Mouse (Mus musculus): ENCODE measurements at regions not wholly inside any gene's neighbourhood (a gene's known extent, or its start where the extent isn't known, plus 50 kb on each side); places are given as distances from the start of the nearest gene placed in this dataset.

DNA sequence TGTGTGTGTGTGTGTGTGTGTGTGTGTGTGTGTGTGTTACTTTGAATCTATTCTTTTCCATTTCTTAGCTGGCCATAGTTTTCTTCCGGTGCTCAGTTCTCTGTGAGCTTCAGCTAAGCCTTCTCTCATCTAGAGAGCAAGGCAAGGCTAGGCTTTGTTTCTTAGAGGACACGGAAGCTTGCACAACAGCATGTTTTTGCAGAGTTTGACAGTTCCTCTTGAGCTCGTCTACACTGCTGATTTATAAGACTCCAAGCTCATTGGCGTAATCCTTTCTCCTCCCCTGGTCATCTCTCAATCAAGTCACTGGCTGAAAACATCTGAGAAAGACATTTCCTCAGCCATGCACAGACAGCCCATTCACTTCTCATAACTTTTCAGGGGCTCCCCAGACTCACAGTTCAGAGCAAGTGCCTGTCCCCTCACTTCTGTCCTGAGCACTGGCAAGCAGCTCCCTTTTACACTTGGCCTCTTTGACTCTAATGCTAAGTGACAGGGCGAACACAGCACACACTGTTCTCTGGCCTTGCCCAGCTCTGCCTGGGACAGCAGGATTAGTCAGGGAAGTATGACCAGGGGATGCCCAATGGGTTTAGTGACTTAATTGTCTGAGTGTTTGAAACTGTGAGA lies 362.3 kb upstream of the Npvf start:
- DNase-seq = no peak

DNA sequence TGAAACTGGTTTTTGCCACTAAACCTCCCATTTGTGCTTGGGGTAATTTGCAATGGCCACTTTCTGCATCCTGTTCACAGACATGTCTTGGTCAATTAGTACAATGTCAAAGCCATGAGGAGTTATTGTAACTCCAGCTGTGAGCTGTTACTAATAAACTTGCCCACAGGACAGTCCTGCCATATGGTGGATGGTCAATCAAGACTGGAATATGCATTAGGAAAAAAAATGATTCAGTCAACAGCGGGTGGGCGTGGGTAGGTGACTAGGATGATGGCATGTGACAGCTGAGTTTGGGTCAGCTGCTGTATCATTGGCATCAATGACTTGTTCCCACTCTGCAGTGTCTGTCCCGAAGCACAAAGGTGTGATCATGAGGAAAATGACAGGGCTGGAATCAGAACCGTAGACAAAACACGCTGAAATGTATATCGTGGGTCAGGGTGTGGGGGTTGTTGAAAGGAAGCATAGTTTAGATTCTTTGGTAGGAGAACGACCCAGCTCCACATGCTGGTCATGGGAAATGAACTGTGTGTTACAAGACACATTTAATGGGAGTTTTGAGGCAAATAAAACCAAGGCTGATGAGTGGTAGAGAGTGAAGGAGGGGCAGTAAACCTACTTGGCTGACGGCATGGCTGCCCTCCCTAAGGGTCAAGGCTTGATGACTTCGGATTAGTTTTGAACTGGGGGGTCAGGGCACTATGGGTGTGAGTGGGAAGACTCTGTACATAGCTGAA lies 363.2 kb upstream of the Npvf start:
- DNase-seq = no peak

DNA sequence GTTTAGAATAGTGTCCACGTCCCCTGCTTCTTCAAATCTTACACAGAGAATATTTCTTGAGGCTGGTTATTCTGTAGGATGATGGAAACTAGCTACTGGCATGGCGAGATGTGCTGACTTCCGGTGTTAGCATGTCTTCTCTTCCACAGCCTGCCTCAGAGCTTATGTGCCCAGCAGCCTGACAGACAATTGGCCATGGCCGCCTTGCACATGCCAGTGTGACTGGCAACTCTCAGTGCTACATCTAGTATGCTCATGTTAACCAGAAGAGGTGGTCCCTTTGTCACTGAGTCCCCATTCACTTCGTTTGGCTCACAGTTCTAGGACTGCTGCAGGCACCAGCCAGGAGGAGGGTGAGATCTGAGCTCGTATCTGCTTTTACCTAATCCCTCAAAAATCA lies 367.0 kb upstream of the Npvf start:
- DNase-seq = no peak

DNA sequence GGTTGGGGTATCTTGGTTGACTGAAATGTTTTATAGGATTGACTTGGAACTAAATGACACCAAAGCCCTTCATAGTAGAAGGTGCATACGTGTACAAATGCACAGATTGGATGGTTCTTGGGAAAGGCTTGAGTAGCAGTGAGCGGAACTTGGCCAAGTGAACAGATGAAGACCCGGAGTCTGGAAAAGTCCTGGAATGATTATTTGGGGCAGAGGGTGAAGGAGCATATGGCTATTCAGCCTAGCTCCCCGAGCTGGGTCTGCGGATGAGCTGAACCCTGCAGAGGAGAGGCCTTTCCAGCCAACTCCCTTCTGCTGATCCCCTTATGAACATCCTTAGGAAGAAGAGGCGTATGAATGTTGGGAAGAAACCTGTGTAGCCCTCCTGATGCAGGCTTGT lies 369.1 kb upstream of the Npvf start:
- no peak for DNase-seq

DNA sequence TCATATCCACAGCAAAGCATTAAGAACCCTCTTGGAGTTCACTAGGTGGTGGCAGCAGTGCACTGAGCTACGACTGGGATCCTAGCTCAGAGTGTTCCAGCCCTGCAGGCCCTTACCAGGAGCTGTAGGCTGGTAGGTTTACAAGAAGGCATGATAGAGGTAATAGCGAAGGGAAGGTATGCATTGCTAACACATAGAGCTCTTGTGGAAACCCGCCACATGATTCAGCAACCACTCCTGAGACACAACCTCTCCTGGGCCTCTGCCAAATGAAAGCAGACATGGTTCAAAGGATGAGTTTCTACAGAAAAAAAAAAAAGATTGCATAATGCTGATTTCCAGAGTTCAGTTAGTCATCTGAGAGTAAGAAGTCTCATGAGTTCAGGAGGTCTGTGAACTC lies 370.5 kb upstream of the Npvf start:
- no peak for DNase-seq

DNA sequence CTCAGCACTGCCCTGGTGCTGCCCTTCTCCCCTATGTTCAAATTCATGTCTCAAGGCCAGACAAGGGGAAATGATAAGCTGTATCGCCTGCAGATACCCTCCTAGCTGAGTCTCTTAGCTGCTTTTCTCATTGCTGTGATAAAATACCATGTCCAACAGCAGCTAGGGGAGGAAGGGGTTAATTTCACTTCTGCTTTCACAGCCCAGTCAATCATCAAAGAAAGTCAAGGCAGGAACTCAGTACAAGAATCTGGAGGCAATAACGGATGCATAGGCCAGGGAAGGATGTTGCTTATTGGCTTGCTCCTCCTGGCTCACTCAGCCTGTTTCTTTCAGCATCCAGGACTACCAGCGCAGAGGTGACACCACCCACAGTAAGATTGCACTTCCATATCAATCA lies 371.2 kb upstream of the Npvf start:
- no peak for DNase-seq

DNA sequence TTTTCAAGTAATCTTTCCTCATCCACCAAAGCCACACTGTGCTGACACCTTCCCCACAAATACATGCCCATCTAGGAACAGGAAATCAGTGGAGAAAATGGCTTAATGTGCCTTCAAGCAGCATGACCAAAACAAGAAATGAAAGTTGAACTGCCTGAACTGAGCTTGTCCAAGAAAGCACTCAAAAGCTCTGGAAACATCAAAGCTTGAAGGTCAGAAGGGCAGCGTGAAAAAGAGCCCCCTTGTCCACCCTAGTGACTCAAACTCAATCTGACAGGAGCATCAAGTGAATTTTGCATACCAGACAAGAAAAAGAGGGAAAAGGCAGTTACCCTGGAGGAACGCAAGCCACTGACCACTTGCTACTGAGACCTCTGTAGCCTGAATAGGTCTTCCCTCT lies 373.1 kb upstream of the Npvf start:
- no peak for DNase-seq

DNA sequence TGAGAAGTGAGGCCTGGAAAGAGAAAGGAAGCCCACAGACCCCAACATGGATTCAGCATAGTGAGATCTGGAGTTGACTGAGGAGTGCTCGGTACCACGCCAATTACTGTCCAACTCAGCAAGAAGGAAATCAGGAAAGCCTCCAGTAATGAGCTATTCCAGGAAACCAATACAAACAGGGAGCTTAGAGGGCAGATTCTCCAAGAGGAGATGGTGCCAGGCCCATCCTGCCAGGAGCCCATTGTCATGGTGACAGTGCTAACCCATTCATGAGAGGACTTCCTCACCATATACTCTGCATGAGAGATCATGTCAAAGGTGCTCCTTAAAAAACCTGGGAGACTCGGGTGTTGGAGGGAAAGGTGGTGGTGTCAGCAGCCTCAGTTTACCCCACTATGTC lies 375.3 kb upstream of the Npvf start:
- DNase-seq = no peak

DNA sequence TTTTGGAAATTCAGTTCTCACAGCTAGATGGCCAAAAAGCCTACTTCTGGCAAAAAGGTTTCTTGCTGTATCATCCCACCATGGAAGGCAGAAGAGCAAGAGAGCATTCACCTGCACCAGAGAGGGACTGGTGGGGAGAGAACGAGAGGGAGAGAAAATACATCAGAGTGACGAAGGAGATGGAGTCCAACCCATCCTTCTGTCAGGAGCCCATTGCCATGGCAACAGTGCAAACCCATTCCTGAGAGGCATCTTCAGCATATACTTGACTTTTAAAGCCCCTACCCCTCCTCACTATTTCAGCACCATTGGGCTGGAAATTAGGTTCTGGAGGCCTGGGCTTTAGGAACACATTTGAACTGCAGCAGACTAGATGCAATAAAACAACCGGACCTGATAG lies 375.7 kb upstream of the Npvf start:
- DNase-seq = no peak

DNA sequence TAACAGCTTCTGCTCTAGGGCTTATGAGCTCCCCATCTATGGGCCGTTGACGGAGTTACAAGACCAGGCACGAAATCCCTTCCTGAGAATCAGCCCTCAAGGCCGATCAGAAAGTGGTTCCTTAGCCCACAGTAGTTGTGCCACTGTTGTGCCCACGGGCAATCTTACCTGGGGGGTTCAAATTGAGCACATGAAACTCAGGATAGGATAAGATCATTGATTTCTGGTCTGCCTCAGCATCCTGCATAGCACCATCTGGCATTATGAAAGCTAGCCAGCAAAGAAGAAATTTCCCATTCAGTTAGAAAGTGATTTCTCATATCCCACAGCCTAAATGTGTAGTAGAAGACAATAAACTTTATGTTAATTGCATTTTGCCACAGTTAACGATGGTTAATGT lies 379.6 kb upstream of the Npvf start:
- DNase-seq = no peak

DNA sequence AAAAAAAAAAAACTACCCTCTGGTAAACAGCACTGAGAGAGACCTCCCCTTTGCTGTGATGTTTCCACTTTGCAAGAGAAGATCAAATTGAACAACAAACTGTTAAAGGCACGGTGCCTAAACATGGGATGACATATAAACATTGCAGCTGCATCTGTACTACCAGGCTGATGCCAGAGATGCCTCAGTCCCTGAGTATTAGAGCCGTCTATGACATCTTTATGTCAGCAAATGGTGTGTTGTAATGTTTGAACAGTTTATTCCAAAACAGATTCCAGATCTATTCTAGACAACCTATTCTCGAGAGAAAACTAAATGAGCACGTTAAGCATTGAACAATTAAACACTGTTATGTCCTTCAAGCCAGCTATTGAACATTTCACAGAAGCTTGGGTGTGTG lies 381.8 kb upstream of the Npvf start:
- no peak for DNase-seq

DNA sequence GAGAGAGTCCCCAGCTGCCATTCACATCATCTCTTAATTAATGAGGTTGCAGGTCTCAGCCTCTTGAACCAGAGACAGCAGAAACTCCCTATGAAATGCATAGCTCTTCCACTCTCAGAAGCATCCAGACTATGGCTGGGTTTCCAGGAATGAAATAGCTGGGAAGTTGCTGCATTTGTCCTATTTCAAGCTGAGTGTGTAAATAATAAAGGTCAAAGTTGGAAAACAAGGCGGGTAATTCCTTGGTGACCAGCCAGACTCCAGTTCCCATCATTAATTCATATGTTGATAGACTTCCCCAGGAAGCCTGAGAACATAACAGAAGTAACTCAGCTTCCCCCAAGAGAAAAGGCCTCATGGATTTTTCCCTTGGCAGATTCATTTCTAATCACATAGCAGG lies 382.3 kb upstream of the Npvf start:
- DNase-seq = no peak

DNA sequence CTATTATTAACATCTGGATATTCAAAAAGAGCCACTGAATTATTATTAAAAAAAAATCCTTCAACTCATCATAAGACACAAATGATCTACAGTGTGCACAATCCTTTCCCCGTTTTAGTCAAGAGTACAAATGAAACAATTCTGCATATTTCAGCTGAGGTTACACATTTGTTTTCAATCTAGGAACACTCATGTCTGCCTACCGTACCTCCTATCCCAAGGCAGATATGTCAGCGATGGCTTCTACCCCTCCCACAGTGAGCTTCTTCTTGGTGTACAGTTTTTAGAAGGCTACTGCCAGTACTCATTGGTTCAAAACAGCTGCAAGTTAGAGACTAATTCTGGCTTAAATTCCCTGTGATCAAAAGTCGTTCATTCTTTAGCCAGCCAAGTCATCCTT lies 382.7 kb upstream of the Npvf start:
- DNase-seq = no peak

DNA sequence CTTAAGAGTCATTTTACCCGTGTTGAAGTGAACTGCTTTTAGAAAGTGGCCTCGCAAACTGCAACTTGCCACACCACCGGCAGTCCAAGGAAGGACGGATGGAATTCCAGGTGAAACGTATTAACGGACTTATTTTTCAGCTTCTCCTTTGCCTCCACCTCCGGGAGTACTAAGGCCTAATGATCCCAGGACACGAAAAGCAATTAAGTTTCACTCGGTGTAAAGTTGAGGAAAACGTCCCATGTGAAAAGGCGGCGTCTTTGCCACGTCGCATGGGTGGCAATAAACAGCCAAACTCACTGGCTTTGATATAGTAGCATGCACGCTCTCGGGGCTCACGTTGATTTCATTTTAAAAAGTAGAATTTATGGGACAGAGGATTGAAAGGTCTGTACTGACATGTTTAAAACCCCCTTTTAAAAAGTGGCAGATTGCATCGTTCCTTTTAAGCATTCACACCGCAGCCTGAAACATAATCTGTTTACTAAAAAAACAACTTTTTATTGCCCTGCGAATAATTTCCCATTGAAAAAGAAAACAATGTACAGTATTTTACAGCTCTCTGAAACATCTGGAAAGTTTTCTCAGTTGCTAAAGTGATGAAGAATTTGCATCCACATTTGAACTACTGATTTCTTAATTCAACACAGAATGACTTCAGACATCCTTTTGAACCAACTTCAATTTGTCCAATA lies 385.4 kb upstream of the Npvf start:
- no peak for DNase-seq

DNA sequence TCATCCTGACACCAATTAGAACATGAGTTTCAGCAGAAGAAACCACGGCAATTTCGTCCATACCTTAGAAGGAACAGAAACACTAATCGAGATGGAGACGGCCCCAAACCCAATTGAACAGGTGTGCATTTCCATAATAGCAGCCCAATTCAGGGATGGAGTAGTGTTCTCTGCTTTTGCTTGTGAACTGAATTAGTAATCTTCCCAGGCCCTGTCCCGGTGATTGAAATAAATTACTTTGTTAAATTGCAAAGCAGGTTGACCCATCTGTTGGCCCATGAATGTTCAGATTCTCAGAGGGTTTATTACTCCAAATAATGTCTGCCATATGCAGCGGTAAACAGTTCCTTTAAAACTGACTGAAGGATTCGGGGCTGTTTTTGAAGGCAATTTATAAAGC lies 388.5 kb upstream of the Nfe2l3 start:
- no peak for DNase-seq

DNA sequence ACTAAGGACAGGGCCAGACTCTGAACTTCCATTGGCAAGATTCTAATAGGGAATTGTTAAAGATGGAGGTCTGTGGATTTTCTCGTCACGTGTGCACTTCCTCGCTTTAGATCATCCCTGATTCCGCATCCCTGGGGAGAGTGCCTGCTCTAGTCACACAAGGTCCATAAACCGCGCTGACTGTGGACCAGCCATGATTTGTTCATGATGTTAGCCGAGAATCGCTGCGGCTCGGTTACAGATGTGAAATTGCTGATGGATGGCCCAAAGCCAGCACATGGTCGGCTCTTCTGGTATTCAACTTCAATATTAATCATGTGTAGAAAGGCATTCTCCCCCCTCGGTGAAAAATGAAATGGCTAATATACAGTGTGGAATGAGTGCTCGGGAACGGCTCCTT lies 387.6 kb upstream of the Nfe2l3 start:
- no peak for DNase-seq

DNA sequence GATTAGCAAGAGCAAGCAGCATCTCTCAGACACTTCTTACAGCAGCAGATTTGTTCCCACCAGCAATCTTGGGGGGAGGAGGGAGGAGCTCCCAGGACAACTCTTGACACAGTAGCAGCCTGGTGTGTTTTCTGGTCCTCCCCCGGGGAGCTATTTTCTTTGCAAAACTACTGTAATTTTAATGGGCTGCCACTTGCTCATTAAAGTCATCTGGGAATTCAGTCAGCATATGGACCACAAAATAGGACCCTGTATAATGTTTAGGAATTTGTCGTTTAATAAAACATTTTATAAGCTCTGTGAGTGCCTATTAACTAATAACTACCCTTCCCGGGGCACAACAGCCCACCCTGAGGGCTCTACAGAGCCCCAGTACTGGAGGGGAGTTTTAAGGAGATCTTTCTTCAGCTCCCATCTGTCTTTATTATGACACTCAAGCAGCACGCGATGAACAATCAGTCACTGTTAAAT lies 380.0 kb upstream of the Nfe2l3 start:
- DNase-seq = no peak

DNA sequence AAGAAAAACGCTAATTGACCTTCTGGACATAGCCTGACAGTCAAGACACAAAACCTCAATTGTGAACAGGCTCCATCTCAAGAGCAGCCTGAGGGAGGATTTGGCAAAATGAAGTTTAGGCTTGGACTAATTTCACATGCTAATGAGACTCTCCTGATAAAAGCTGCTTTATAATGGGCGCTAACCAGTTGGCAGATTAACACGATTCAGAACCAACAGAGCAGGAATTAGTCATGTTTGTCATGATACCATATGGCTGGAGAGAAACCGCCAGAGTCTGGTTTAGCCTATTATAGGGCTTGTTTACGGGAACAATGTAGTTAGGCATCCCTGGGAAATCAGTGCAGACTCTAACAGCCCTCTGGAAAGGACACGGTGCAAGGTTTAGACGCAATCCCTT lies 375.2 kb upstream of the Nfe2l3 start:
- DNase-seq = no peak

DNA sequence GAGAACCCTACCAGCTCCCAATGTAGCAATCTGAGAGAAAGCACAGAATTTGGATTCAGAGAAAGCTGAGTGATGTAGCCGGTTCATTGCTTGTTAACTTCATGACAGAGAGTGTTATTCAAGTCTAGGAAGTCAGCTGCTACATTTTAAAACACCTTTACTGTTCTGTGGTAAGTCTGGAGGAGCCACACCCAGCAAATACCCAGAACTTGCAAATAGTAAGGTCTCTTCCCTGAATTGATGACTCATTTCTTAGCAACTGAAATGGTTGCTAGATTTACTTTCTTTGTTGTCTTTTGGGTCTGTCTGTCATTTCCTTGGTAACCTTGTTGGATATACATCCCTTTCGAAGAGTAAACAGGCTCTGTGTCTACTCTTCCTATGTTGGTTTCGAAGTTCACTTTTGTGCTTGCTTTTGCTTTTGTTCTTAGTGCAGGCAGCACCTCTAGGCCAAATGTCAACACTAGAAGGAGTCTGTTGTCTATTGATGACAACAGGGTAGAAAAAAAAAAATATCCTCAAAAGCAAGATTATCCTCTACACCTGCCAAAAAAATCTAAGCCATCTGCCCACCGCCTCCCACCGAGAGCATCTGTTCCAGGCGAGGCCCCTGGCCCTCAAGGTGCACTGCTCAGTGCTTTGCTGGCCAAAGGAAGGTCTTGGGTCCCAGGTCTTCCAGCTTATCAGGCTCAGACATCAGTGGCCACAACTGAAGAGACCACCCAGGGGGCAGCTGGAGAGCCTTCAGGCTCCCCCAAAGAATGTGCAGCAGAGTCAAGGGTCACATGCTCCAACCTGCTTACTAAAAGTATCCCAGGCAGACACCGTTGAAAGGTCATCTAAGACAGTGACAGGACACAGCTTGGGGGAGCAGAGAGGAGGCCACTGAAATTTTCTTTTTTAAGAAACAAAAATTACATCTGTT lies 372.3 kb upstream of the Nfe2l3 start:
- no peak for DNase-seq

DNA sequence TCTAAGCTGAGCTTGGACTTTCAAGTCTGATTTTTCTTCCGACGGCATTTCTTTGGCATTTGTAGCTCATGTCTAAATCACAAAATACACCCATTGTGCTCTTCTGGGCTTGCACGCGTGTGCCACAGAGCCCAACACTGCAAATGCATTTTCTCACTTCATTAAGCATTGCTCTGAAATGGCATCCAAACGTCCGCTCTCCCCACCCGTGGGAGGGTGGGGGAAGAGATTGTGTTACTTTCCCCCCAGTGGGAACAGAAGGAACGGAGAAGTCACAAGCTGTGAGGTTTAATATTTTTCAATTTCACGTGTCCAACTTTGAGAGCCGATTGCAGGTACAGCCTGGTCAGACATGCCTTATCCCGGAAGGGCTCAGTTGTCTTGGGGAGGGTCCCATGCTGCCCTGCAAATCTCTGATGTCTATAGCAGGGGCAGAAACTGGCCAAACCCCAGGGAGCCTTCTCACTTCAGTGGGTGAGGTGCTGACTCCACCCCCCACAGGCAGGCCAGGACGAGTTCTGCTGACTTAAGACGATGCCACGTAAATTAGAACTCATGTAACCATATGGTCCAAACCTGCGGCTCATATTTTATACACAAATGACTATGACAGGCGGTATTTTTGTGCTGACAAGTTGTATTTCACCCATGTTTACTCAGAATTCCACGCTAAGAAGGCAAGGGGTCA lies 371.5 kb upstream of the Nfe2l3 start:
- DNase-seq = no peak

DNA sequence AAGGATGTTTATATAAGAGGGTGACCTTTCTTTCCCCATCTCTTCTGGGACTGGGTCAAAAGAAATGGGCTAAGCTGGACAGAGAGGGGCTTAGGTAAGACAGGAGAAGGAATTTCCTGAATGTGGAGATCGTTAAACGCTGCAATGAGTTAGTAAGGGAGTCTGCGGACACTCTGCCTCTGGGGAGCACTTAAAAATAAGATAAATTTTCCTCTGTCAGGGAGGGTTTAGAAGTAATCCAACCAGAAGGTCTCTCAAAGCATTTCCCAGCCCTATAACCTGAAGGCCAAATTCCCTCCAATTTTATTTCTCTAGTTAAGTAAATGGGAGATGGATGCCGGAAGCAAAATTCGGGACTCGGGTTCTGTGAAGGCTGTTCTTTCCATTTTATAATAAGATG lies 367.3 kb upstream of the Nfe2l3 start:
- DNase-seq = no peak

DNA sequence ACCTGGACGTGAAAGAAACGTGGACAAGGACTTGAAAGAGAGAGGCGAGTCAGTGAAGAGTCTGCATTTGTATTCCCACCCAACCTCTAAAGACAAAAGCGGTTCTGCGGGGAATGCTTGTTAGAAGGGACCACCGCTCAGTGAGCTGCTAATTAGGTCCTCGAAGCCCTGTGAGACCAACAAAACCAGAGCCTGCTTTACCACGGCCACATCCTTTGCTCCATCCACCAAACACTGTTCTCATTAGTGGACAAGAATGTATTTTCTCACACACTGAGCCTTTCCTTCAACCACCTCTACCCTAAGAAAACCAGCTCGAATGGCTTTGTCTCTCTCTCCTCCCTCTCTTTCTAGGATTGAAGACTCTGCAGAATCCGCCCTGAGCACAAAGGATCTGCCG lies 365.1 kb upstream of the Nfe2l3 start:
- DNase-seq = no peak

DNA sequence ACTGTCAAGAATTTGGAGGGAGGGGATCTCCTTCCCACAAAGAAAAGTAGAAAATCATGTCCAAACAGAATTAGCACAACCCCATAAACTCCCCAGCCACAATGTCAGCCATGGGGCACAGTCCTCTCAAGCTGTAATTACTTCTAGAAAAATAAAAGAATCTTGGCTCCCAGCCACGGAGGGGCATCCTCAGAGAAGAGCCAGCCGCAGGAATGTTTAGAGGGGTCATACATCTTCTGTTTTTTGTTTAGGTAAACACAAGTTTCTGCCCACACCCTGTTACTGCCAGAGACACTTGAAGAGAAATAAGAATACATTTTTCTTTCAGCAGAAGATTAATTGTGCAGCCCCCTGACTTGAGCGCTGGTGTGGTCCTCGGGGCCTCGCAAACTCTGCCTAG lies 362.5 kb upstream of the Nfe2l3 start:
- DNase-seq = no peak
